Mouse (Mus musculus): ENCODE data around the gene Syt8. TPM values are rescaled to one million over a fixed set of nuclear protein-coding genes. Genes with fewer than 3 reads are reported as not detected.

The Syt8 gene
- polyA plus RNA-seq (2012): not detected in 2 replicates

- Histone ChIP-seq H3K4me1 (ENCODE audit: control insufficient read depth) (peaks cover 8% of the 10 kb centered on the region), H3K36me3 (ENCODE audit: control insufficient read depth) (no peaks in the 10 kb centered on the region), H3K9me3 (ENCODE audit: control insufficient read depth, low read length) (no peaks in the 10 kb centered on the region), H3K27me3 (ENCODE audit: control insufficient read depth) (peaks cover 18% of the 10 kb centered on the region), H3K4me3 (replicated peaks) (no peak within 1 kb of the TSS)
- TF ChIP-seq GATA1 (IDR thresholded peaks at IDR 0.05; ENCODE audit: low read length): no peak
- no peak for TF ChIP-seq TAL1 (IDR thresholded peaks at IDR 0.05; ENCODE audit: low read length)
Measured at GRCm38 (mm10) chr7:142434137-142434865, at the start of gene Syt8. Gene Syt8 (plus strand): TSS chr7:142434850.

GRCm38 (mm10) chr7:142385742-142386403, 48.8 kb upstream of the Syt8 start:
- H3K9me3 ChIP-seq (ENCODE audit: control insufficient read depth, low read length): no peaks in the 10 kb centered on the region
- peaks cover 60% of the 10 kb centered on the region for H3K36me3 ChIP-seq (ENCODE audit: control insufficient read depth)
- no peaks in the 10 kb centered on the region for H3K27me3 ChIP-seq (ENCODE audit: control insufficient read depth)
- H3K4me3 ChIP-seq (replicated peaks): peak overlapping the region; percentile 80
- TF ChIP-seq TAL1 (IDR thresholded peaks at IDR 0.05; ENCODE audit: low read length) (no peak), GATA1 (IDR thresholded peaks at IDR 0.05; ENCODE audit: low read length) (no peak)
- H3K4me1 ChIP-seq (ENCODE audit: control insufficient read depth): peaks cover 91% of the 10 kb centered on the region

GRCm38 (mm10) chr7:142386621-142387201, 47.9 kb upstream of the Syt8 start:
- Histone ChIP-seq H3K27me3 (ENCODE audit: control insufficient read depth) (no peaks in the 10 kb centered on the region), H3K36me3 (ENCODE audit: control insufficient read depth) (peaks cover 52% of the 10 kb centered on the region), H3K4me3 (replicated peaks) (peak overlapping the region; percentile 80), H3K9me3 (ENCODE audit: control insufficient read depth, low read length) (no peaks in the 10 kb centered on the region), H3K4me1 (ENCODE audit: control insufficient read depth) (peaks cover 90% of the 10 kb centered on the region)
- TF ChIP-seq TAL1 (IDR thresholded peaks at IDR 0.05; ENCODE audit: low read length) (no peak), GATA1 (IDR thresholded peaks at IDR 0.05; ENCODE audit: low read length) (no peak)

GRCm38 (mm10) chr7:142387419-142388148, 47.1 kb upstream of the Syt8 start, which contains the start of gene Ctsd:
Gene Ctsd (minus strand): TSS chr7:142388038.
- Histone ChIP-seq H3K4me3 (replicated peaks) (peak within 1 kb of the TSS; percentile 80), H3K36me3 (ENCODE audit: control insufficient read depth) (peaks cover 43% of the 10 kb centered on the region), H3K4me1 (ENCODE audit: control insufficient read depth) (peaks cover 90% of the 10 kb centered on the region), H3K9me3 (ENCODE audit: control insufficient read depth, low read length) (no peaks in the 10 kb centered on the region), H3K27me3 (ENCODE audit: control insufficient read depth) (no peaks in the 10 kb centered on the region)
- TF ChIP-seq TAL1 (IDR thresholded peaks at IDR 0.05; ENCODE audit: low read length): no peak
- no peak for TF ChIP-seq GATA1 (IDR thresholded peaks at IDR 0.05; ENCODE audit: low read length)

GRCm38 (mm10) chr7:142388198-142388597, 46.5 kb upstream of the Syt8 start:
- TF ChIP-seq TAL1 (IDR thresholded peaks at IDR 0.05; ENCODE audit: low read length) (no peak), GATA1 (IDR thresholded peaks at IDR 0.05; ENCODE audit: low read length) (no peak)
- peaks cover 37% of the 10 kb centered on the region for H3K36me3 ChIP-seq (ENCODE audit: control insufficient read depth)

GRCm38 (mm10) chr7:142388740-142389139, 45.9 kb upstream of the Syt8 start:
- H3K4me1 ChIP-seq (ENCODE audit: control insufficient read depth): peaks cover 90% of the 10 kb centered on the region

More at GRCm38 (mm10) chr7:142388198-142388597, 46.5 kb upstream of the Syt8 start:
- Histone ChIP-seq H3K9me3 (ENCODE audit: control insufficient read depth, low read length) (no peaks in the 10 kb centered on the region), H3K4me1 (ENCODE audit: control insufficient read depth) (peaks cover 90% of the 10 kb centered on the region), H3K27me3 (ENCODE audit: control insufficient read depth) (no peaks in the 10 kb centered on the region), H3K4me3 (replicated peaks) (peak overlapping the region; percentile 80)

GRCm38 (mm10) chr7:142389961-142390650, 44.5 kb upstream of the Syt8 start:
- Histone ChIP-seq H3K4me1 (ENCODE audit: control insufficient read depth) (peaks cover 90% of the 10 kb centered on the region), H3K36me3 (ENCODE audit: control insufficient read depth) (peaks cover 18% of the 10 kb centered on the region), H3K9me3 (ENCODE audit: control insufficient read depth, low read length) (no peaks in the 10 kb centered on the region), H3K27me3 (ENCODE audit: control insufficient read depth) (no peaks in the 10 kb centered on the region), H3K4me3 (replicated peaks) (no peak overlapping the region)
- TF ChIP-seq GATA1 (IDR thresholded peaks at IDR 0.05; ENCODE audit: low read length): no peak
- TF ChIP-seq TAL1 (IDR thresholded peaks at IDR 0.05; ENCODE audit: low read length): no peak

More at GRCm38 (mm10) chr7:142388740-142389139, 45.9 kb upstream of the Syt8 start:
- no peak for TF ChIP-seq GATA1 (IDR thresholded peaks at IDR 0.05; ENCODE audit: low read length)
- TF ChIP-seq TAL1 (IDR thresholded peaks at IDR 0.05; ENCODE audit: low read length): no peak
- Histone ChIP-seq H3K9me3 (ENCODE audit: control insufficient read depth, low read length) (no peaks in the 10 kb centered on the region), H3K36me3 (ENCODE audit: control insufficient read depth) (peaks cover 32% of the 10 kb centered on the region), H3K4me3 (replicated peaks) (no peak overlapping the region), H3K27me3 (ENCODE audit: control insufficient read depth) (no peaks in the 10 kb centered on the region)

- TF ChIP-seq GATA1 (IDR thresholded peaks at IDR 0.05; ENCODE audit: low read length) (no peak), TAL1 (IDR thresholded peaks at IDR 0.05; ENCODE audit: low read length) (no peak)
- Histone ChIP-seq H3K4me3 (replicated peaks) (no peak overlapping the region), H3K36me3 (ENCODE audit: control insufficient read depth) (peaks cover 8% of the 10 kb centered on the region), H3K9me3 (ENCODE audit: control insufficient read depth, low read length) (no peaks in the 10 kb centered on the region), H3K4me1 (ENCODE audit: control insufficient read depth) (peaks cover 90% of the 10 kb centered on the region), H3K27me3 (ENCODE audit: control insufficient read depth) (no peaks in the 10 kb centered on the region)
Measured at GRCm38 (mm10) chr7:142391108-142391507, 43.5 kb upstream of the Syt8 start.

Data from erythroblast, embryonic 14.5 days (primary cell).